Mouse (Mus musculus) Patski (cell line): ENCODE measurements at regions not wholly inside any gene's neighbourhood (a gene's known extent, or its start where the extent isn't known, plus 50 kb on each side); places are given as distances from the start of the nearest gene placed in this dataset.

Experiments
- ATAC-seq: fragments of 100-300 bp; one replicate; pipeline ENCODE4 v1.8.0; 2021
- CTCF ChIA-PET: fragments of 350-600 bp; sonication (Branson Sonifier 250); formaldehyde crosslinking; loops from one replicate; lab custom pipeline; 2022; ENCODE audit warnings: inconsistent platforms; lab: Charles Lee
- POLR2A ChIA-PET: fragments of 350-600 bp; sonication (Branson Sonifier 250); formaldehyde crosslinking; loops from one replicate; lab custom pipeline; 2022; ENCODE audit warnings: antibody characterized with exemption, inconsistent platforms; lab: Charles Lee
- DNase-seq: peaks from one replicate; pipeline ENCODE4 v3.0.0-alpha.2; 2011; ENCODE audit warnings: low read depth, low spot score
- H3K27me3 ChIP-seq: fragments of 371-371 bp; one replicate; pipeline ENCODE4 v1.5.1; 2021
- CTCF ChIP-seq: fragments of 100-300 bp; IDR thresholded peaks from one replicate; pipeline ENCODE4 v1.5.1; 2021
- in situ Hi-C: fragments of 300-500 bp; cut with MboI; formaldehyde crosslinking; loops from 3 replicates; pipeline ENCODE4 v1.11.1; 2018; ENCODE audit warnings: low pct_unique_long_range_greater_than_20kb, mixed read lengths

DNA sequence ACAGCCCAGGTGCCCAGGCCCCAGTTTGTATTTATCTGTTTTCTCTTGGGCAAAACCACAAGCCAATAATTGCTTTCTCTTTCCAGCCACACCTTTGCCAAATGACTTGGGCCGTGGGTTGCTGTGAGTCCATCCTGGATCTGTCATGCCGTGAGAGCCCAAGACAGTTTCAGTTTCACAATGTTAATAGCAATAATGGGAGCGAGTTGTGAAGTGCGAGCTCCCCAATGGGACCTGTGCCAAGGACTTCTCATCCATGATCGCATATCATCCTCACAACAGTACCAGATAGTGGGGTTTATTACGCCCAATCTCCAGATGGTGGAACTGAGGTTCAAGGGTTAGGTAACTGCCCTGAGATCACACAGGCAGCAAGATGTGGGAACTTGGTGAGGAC lies 142.2 kb downstream of the Gm10260 start:
- in situ Hi-C loops = no loop called here
- no peak for TF ChIP-seq CTCF
- no peak for DNase-seq
- ChIA-PET CTCF (no interaction called here), POLR2A (no interaction called here)
- ATAC-seq = no peak
- no peaks in the 10 kb centered on the region for H3K27me3 ChIP-seq

DNA sequence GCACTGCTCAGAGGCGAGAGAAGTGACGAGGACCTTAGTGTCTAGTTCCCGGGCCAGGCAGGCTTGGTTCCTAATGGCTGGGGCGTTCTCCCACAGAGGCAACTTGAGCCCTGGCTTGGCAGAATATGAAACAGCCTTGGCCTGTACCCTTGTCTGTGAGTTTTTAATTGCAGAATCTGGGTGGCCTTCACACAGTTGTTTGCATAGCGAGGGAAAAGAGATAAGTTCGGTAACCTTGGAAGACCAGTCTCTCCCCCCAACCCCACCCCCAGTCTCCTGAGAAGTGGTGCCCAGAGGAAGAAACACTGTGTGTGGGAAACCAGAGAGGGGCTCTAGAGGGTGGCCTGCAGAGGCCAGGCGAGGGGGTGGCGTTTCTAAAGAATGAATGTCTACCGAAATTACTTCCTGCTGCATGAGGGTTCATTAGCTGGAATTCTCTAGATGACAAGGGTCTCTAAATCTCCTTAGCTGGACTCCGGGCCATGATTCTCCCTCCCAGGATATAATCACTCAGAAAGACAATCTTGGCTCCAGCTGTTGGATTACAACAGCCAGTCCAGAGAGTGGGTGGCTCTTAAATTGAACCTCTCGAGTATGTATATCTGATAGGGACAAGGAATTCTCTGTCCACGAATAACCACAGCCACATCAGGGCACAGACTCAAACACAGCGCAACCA lies 142.8 kb downstream of the Gm10260 start:
- ChIA-PET POLR2A (no interaction called here), CTCF (no interaction called here)
- H3K27me3 ChIP-seq = no peaks in the 10 kb centered on the region
- TF ChIP-seq CTCF = no peak
- ATAC-seq (no peak), DNase-seq (no peak)
- in situ Hi-C loops = no loop called here

DNA sequence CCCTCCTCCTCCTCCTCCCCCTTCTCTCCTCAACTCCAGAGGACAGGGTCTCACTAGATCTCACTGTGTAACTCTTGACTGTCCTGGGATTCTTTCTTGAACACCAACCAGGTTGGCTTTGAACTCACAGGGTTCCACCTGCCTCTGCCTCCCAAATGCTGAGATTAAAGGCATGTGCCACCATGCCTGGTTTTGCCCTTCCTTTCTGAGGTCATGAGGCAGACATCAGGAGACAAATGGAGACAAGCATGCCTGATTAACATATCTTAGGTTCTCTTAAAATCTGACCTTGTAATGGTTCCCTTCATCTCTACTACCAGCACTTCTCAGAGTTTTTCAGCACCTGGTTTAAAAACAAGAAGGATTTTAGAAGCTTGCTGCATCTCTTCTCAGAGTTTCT lies 143.5 kb downstream of the Gm10260 start:
- ATAC-seq (no peak), DNase-seq (no peak)
- CTCF ChIA-PET = no interaction called here
- no peak for TF ChIP-seq CTCF
- POLR2A ChIA-PET = no interaction called here
- H3K27me3 ChIP-seq = no peaks in the 10 kb centered on the region
- in situ Hi-C loops = no loop called here

DNA sequence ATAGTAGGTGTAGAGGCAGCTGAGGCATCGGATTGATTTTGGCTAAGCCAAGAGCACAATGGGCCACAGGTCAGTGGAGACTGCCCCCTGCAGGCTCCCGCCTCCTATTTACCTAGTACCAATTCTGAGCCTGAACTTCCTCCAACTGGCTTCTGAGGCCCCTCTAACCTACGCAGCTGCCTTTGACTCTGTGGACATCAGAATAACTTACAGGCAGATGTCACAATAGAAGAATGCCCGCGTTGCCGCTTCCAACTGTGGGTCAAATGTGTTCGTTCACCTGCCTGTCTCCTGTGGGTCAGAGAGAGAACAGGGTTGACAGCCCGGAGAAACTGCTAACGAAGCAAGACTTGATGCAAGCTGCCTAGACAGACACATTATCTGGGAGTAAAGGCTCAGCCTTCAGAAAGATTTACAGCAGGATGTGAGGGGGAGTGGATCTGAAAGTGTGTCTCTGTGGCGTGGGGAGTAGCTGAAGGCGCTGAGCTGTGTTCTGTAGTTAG lies 153.2 kb downstream of the Gm10260 start:
- DNase-seq (no peak), ATAC-seq (no peak)
- ChIA-PET CTCF (no interaction called here), POLR2A (no interaction called here)
- peak; percentile 32 for TF ChIP-seq CTCF
- H3K27me3 ChIP-seq = no peaks in the 10 kb centered on the region
- in situ Hi-C loops = no loop called here

DNA sequence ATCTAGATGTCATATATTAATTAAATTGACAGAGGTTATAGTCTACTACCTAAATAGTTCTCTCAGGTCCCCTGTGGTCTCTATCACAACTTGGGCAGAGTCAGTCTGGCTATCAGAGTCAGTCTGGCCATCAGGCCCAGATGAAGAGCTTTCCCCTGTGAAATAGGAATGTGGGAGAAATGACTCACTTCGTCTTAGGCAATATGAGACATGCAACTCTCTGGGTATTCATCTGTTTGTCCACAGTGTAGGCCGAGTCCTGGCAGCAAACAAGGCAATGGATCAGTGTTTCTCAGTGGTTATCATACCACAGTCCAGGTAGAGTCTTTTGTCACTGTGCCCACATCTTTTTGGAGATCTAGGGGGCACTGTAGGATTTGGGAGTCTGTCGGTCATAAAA lies 156.0 kb downstream of the Gm10260 start:
- in situ Hi-C loops = no loop called here
- ATAC-seq = no peak
- no peak for TF ChIP-seq CTCF
- POLR2A ChIA-PET = no interaction called here
- no peak for DNase-seq
- CTCF ChIA-PET = interaction anchor here (1.3 to 1.6 kb wide), 2 partner anchors 10 to 23 kb away, joined by 3 to 6 read pairs; no protein-coding TSS in a partner anchor
- H3K27me3 ChIP-seq = no peaks in the 10 kb centered on the region

DNA sequence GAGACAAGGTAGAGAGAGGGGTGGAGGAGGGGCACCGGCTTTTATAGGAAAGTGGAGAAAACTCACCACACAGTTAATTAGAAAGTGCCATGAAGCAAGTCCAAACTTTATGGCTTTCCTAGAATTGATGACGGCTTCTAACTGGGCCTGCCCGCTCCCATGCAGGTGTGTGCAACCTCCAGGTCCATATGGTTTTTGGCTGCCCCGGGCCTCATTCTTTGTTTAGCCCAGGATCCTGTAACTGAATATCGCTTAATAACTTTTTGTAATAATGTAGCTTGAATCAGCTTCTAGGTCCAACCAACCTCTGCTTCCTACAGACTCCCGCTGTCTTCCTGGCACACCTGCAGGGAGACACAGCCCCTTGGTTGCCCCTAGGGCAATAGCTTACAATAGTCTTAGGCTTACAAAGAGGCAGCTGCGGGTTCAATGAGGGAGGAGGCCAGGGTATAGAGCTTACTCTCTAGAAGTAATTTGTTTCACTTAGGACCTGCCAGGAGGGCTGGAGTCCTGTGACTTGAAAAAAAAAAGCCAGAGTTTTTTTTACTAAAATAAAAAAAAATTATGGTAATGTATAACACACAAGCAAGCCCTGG lies 159.2 kb downstream of the Gm10260 start:
- CTCF ChIA-PET = interaction anchor here (0.9 to 1.3 kb wide), 2 partner anchors 14 to 337 kb away, joined by 3 to 4 read pairs; no protein-coding TSS in a partner anchor
- ATAC-seq = no peak
- no peak for TF ChIP-seq CTCF
- DNase-seq = no peak
- in situ Hi-C loops = no loop called here
- H3K27me3 ChIP-seq = no peaks in the 10 kb centered on the region
- POLR2A ChIA-PET = interaction anchor here (0.6 kb wide), 1 partner anchor 243 kb away, joined by 3 read pairs; no protein-coding TSS in a partner anchor

DNA sequence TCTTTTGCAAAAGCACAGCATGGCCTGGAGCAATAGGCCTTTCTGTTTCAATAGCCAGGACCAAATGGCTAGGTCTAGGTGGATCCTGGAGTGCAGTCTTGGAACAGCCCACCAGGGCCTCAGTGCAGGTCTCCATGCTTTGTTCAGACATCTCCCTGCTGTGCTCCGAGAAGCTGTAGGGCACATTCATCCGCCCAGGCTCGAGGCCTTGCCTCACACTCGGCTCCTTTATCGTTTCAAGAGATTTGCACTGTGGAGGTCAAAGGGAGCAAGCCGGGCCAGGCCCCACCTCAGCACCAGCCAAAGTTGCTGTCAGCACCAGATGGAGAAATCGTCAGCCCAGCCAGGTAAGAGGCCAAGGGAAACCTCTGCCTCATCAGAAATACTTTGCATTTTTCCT lies 160.3 kb downstream of the Gm10260 start:
- DNase-seq (no peak), ATAC-seq (no peak)
- no peak for TF ChIP-seq CTCF
- ChIA-PET POLR2A (no interaction called here), CTCF (interaction anchor here (0.9 to 1.3 kb wide), 2 partner anchors 15 to 338 kb away, joined by 3 to 4 read pairs; no protein-coding TSS in a partner anchor)
- in situ Hi-C loops = no loop called here
- H3K27me3 ChIP-seq = no peaks in the 10 kb centered on the region

DNA sequence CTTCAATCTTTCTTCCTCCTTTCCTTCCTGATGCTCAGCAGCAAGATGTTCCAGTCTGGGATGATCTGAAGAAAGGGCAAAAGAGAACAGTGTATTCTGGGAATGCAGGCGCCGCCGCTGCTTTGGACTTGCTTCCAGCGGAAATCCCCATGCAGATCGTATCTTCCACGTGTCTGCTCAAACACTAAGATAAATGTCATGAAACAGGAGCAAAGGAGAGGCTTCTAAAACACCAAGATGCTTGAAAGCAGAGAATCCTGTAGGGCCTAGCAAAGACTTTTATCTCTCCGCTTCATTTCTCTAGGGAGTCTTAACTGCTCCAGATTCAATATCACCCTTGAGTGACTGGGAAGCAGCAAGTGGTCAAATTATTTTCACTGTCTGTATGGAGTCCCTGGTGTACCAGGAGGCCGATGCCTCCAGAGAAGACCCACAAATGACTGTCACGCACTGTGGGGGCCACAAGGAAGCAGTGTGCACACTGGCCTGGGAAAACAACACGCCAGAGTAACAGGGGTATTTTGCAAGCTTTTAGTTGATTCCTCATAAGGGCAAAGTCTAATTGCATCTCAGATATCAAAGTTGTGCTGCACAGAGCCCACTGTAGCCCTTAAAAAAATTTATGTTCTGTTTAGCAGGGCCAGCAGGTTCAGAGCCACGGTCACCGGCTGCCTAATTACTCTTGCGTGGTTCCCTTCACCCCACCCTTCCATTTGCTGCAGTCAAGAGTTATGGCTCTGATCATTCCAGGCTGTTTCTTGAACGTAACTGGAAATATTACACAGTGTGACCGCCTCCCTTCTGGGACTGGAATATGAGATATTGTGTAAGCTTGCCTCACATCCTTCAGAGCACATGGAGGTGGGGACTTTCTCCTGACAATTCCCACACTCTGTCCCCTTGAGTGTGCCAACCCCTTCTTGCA lies 161.7 kb downstream of the Gm10260 start:
- no peak for DNase-seq
- no peak for TF ChIP-seq CTCF
- no peak for ATAC-seq
- ChIA-PET CTCF (interaction anchor here (0.8 kb wide), 1 partner anchor 74 kb away, joined by 3 read pairs; no protein-coding TSS in a partner anchor), POLR2A (interaction anchor here (0.5 kb wide), 1 partner anchor 283 kb away, joined by 3 read pairs; no protein-coding TSS in a partner anchor)
- in situ Hi-C loops = no loop called here
- no peaks in the 10 kb centered on the region for H3K27me3 ChIP-seq

DNA sequence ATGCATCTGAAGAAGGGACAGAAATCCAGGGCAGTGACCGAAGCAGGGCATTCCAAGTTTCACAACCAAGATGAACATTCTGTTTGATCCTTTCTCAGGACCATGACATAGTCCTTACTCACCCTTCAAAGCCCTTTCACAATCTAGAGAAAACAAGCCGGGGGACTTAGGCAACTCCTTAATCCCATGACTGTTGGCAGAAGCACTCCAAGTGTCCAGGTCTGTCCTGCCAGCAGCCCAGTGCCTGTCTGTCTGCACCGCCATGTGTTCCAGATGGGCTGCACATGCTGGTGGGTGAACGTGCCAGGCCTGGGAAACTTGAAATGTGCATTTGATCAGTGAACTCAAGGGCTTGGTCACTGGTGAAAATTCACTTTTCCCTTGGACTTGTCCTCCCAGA lies 165.6 kb downstream of the Gm10260 start:
- no peak for DNase-seq
- no peak for ATAC-seq
- CTCF ChIA-PET = no interaction called here
- no peaks in the 10 kb centered on the region for H3K27me3 ChIP-seq
- POLR2A ChIA-PET = interaction anchor here (0.7 kb wide), 1 partner anchor 689 kb away, joined by 3 read pairs; no protein-coding TSS in a partner anchor
- no peak for TF ChIP-seq CTCF
- in situ Hi-C loops = no loop called here

DNA sequence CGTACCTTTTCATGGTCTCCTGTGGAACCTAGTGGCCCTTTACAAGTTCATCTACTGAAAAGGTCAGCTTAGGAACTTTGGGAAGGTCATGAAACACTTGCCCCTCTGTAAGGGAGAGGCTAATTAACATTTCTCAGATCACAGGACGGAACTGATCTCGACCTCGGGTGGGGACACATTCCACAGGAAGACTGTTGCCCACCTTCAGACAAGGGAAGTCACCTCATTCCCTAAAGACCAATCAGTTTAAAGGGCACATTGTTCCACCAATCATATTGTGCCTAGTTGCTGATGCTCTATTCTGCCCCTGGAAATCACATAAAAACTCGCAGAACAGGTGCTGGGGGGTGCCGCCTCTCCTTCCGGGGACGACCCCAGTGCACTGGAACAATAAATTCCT lies 170.8 kb downstream of the Gm10260 start:
- ChIA-PET CTCF (no interaction called here), POLR2A (no interaction called here)
- no peak for DNase-seq
- H3K27me3 ChIP-seq = no peaks in the 10 kb centered on the region
- no peak for TF ChIP-seq CTCF
- in situ Hi-C loops = no loop called here
- no peak for ATAC-seq
